Mouse (Mus musculus): ENCODE results near the gene S1pr2. TPM values are rescaled to one million over a fixed set of nuclear protein-coding genes. Genes with fewer than 3 reads are reported as not detected.

Gene S1pr2
- polyA plus RNA-seq, 1 experiment from 2014 or later: 63.5 TPM

GRCm38 (mm10) chr9:20959430-20959938, 17.1 kb downstream of the S1pr2 start, which contains the start of gene Dnmt1:
Dnmt1 (minus strand) TSS chr9:20959888.
- no peak within 1 kb of the TSS for H3K4me3 ChIP-seq (ENCODE audit: low read length)
- H3K27ac ChIP-seq (ENCODE audit: low read length): no peak within 1 kb of the TSS
- no peaks in the 10 kb centered on the region for H3K9me3 ChIP-seq (ENCODE audit: control insufficient read depth, low read length)
- H3K4me1 ChIP-seq (replicated peaks; ENCODE audit: control insufficient read depth, insufficient read depth, low read length): no peaks in the 10 kb centered on the region
- no peak within 1 kb of the TSS for H3K9ac ChIP-seq (ENCODE audit: low read length)
- ATAC-seq (ENCODE audit: low read depth): no peak
- H3K4me2 ChIP-seq (ENCODE audit: low read depth, low read length): no peak within 1 kb of the TSS
- 78% methylated on average over 2 of the region's 2 CpGs for WGBS
- 0 out of 2 replicates have a peak, but pooled peaks cover 3% of the 10 kb centered on the region for H3K36me3 ChIP-seq (ENCODE audit: control insufficient read depth, insufficient read depth, low read length)
- no peaks in the 10 kb centered on the region for H3K27me3 ChIP-seq (ENCODE audit: control insufficient read depth, insufficient read depth, low read depth, low read length)

- Histone ChIP-seq H3K9me3 (ENCODE audit: control insufficient read depth, low read length) (no peaks in the 10 kb centered on the region), H3K9ac (ENCODE audit: low read length) (no peak overlapping the region), H3K27me3 (ENCODE audit: control insufficient read depth, insufficient read depth, low read depth, low read length) (no peaks in the 10 kb centered on the region), H3K4me1 (replicated peaks; ENCODE audit: control insufficient read depth, insufficient read depth, low read length) (peaks cover 5% of the 10 kb centered on the region; the same call in 1 of the 2 replicates), H3K27ac (ENCODE audit: low read length) (peak overlapping the region; percentile 66), H3K36me3 (ENCODE audit: control insufficient read depth, insufficient read depth, low read length) (no peaks in the 10 kb centered on the region), H3K4me2 (ENCODE audit: low read depth, low read length) (no peak overlapping the region), H3K4me3 (ENCODE audit: low read length) (no peak overlapping the region)
- no peak for ATAC-seq (ENCODE audit: low read depth)
- WGBS: 46% methylated on average over 3 of the region's 3 CpGs
Measured at GRCm38 (mm10) chr9:20956989-20957388, 19.6 kb downstream of the S1pr2 start.

- WGBS: 0% methylated on average over 51 of the region's 51 CpGs
- ATAC-seq (ENCODE audit: low read depth): peak; percentile 96
- Histone ChIP-seq H3K9me3 (ENCODE audit: control insufficient read depth, low read length) (no peaks in the 10 kb centered on the region), H3K27ac (ENCODE audit: low read length) (peak overlapping the region; percentile 97), H3K36me3 (ENCODE audit: control insufficient read depth, insufficient read depth, low read length) (no peaks in the 10 kb centered on the region), H3K9ac (ENCODE audit: low read length) (peak overlapping the region; percentile 77), H3K4me3 (ENCODE audit: low read length) (peak overlapping the region; percentile 98), H3K4me2 (ENCODE audit: low read depth, low read length) (peak overlapping the region; percentile 87), H3K27me3 (ENCODE audit: control insufficient read depth, insufficient read depth, low read depth, low read length) (no peaks in the 10 kb centered on the region), H3K4me1 (replicated peaks; ENCODE audit: control insufficient read depth, insufficient read depth, low read length) (peaks cover 19% of the 10 kb centered on the region)
Measured at GRCm38 (mm10) chr9:20952520-20953227, 23.9 kb downstream of the S1pr2 start.

- 0% methylated on average over 17 of the region's 17 CpGs for WGBS
Measured at GRCm38 (mm10) chr9:20951966-20952519, 24.5 kb downstream of the S1pr2 start.

GRCm38 (mm10) chr9:20951441-20951840, 25.1 kb downstream of the S1pr2 start:
- WGBS: 4% methylated on average over 14 of the region's 14 CpGs
- H3K4me1 ChIP-seq (replicated peaks; ENCODE audit: control insufficient read depth, insufficient read depth, low read length): peaks cover 19% of the 10 kb centered on the region
- H3K9ac ChIP-seq (ENCODE audit: low read length): peak overlapping the region; percentile 77
- peak overlapping the region; percentile 97 for H3K27ac ChIP-seq (ENCODE audit: low read length)
- no peaks in the 10 kb centered on the region for H3K36me3 ChIP-seq (ENCODE audit: control insufficient read depth, insufficient read depth, low read length)
- H3K4me3 ChIP-seq (ENCODE audit: low read length): peak overlapping the region; percentile 98
- ATAC-seq (ENCODE audit: low read depth): peak; percentile 16; the same call in 1 of the 2 replicates
- no peaks in the 10 kb centered on the region for H3K9me3 ChIP-seq (ENCODE audit: control insufficient read depth, low read length)
- peak overlapping the region; percentile 87 for H3K4me2 ChIP-seq (ENCODE audit: low read depth, low read length)
- no peaks in the 10 kb centered on the region for H3K27me3 ChIP-seq (ENCODE audit: control insufficient read depth, insufficient read depth, low read depth, low read length)

More at GRCm38 (mm10) chr9:20951966-20952519, 24.5 kb downstream of the S1pr2 start:
- H3K27me3 ChIP-seq (ENCODE audit: control insufficient read depth, insufficient read depth, low read depth, low read length): no peaks in the 10 kb centered on the region
- H3K4me2 ChIP-seq (ENCODE audit: low read depth, low read length): peak overlapping the region; percentile 87
- H3K4me3 ChIP-seq (ENCODE audit: low read length): peak overlapping the region; percentile 98
- no peaks in the 10 kb centered on the region for H3K36me3 ChIP-seq (ENCODE audit: control insufficient read depth, insufficient read depth, low read length)
- peaks cover 19% of the 10 kb centered on the region for H3K4me1 ChIP-seq (replicated peaks; ENCODE audit: control insufficient read depth, insufficient read depth, low read length)
- no peaks in the 10 kb centered on the region for H3K9me3 ChIP-seq (ENCODE audit: control insufficient read depth, low read length)
- H3K9ac ChIP-seq (ENCODE audit: low read length): peak overlapping the region; percentile 77
- peak; percentile 64 for ATAC-seq (ENCODE audit: low read depth)
- peak overlapping the region; percentile 97 for H3K27ac ChIP-seq (ENCODE audit: low read length)

- no peaks in the 10 kb centered on the region for H3K36me3 ChIP-seq (ENCODE audit: control insufficient read depth, insufficient read depth, low read length)
- H3K27me3 ChIP-seq (ENCODE audit: control insufficient read depth, insufficient read depth, low read depth, low read length): no peaks in the 10 kb centered on the region
- no peak overlapping the region for H3K27ac ChIP-seq (ENCODE audit: low read length)
- ATAC-seq (ENCODE audit: low read depth): no peak
- H3K4me2 ChIP-seq (ENCODE audit: low read depth, low read length): peak overlapping the region; percentile 87
- H3K4me1 ChIP-seq (replicated peaks; ENCODE audit: control insufficient read depth, insufficient read depth, low read length): peaks cover 19% of the 10 kb centered on the region
- no peaks in the 10 kb centered on the region for H3K9me3 ChIP-seq (ENCODE audit: control insufficient read depth, low read length)
- peak overlapping the region; percentile 77 for H3K9ac ChIP-seq (ENCODE audit: low read length)
- H3K4me3 ChIP-seq (ENCODE audit: low read length): peak overlapping the region; percentile 98
Measured at GRCm38 (mm10) chr9:20950419-20950818, 26.2 kb downstream of the S1pr2 start.

- WGBS: 74% methylated on average over 16 of the region's 16 CpGs
- H3K9me3 ChIP-seq (ENCODE audit: control insufficient read depth, low read length): no peaks in the 10 kb centered on the region
- H3K4me1 ChIP-seq (replicated peaks; ENCODE audit: control insufficient read depth, insufficient read depth, low read length): peaks cover 16% of the 10 kb centered on the region
- H3K4me2 ChIP-seq (ENCODE audit: low read depth, low read length): no peak overlapping the region
- no peak overlapping the region for H3K27ac ChIP-seq (ENCODE audit: low read length)
- H3K4me3 ChIP-seq (ENCODE audit: low read length): no peak overlapping the region
- H3K9ac ChIP-seq (ENCODE audit: low read length): no peak overlapping the region
- 0 out of 2 replicates have a peak, but pooled peaks cover 4% of the 10 kb centered on the region for H3K36me3 ChIP-seq (ENCODE audit: control insufficient read depth, insufficient read depth, low read length)
- no peak for ATAC-seq (ENCODE audit: low read depth)
- no peaks in the 10 kb centered on the region for H3K27me3 ChIP-seq (ENCODE audit: control insufficient read depth, insufficient read depth, low read depth, low read length)
Measured at GRCm38 (mm10) chr9:20946066-20946880, 30.3 kb downstream of the S1pr2 start.

GRCm38 (mm10) chr9:20944697-20945370, 31.7 kb downstream of the S1pr2 start:
- no peak overlapping the region for H3K27ac ChIP-seq (ENCODE audit: low read length)
- no peaks in the 10 kb centered on the region for H3K27me3 ChIP-seq (ENCODE audit: control insufficient read depth, insufficient read depth, low read depth, low read length)
- no peaks in the 10 kb centered on the region for H3K9me3 ChIP-seq (ENCODE audit: control insufficient read depth, low read length)
- H3K4me2 ChIP-seq (ENCODE audit: low read depth, low read length): no peak overlapping the region
- H3K4me3 ChIP-seq (ENCODE audit: low read length): no peak overlapping the region
- peaks cover 16% of the 10 kb centered on the region for H3K36me3 ChIP-seq (ENCODE audit: control insufficient read depth, insufficient read depth, low read length)
- ATAC-seq (ENCODE audit: low read depth): no peak
- 51% methylated on average over 4 of the region's 4 CpGs for WGBS
- H3K4me1 ChIP-seq (replicated peaks; ENCODE audit: control insufficient read depth, insufficient read depth, low read length): peaks cover 8% of the 10 kb centered on the region
- H3K9ac ChIP-seq (ENCODE audit: low read length): no peak overlapping the region

Measured in lung, embryonic 16.5 days (tissue).